ENCODE assay signal across 16 mouse cellular contexts in the genomic region with DNA sequence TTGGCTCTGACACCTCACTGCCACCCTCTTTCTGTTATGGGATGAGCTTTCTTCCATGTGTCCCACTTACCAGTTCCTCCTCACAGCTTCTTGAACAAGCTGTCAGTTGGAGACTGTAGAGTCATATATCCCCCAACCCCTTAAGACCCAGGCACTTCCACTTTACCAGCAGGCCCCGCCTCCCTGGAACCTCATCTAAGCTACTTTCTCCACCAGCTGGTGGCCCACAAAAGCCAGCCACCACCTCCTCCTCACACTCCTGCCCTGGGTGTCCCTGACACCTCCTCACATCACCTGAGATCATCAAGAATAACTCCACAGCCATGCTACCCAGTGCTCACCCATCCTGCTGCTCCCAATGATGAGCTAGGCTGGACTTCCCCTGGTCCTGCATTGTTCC.
"Had no signal": no experiment of that assay in that cellular context is flagged by ENCODE, and none has a peak within 500 bp of the region (broad histone marks: within the 10 kb centered on the region; RNA-seq: fewer than 3 reads in every experiment).

No protein-coding gene starts in this region.

- H3K4me1 ChIP-seq: midbrain, embryonic 13.5 days; midbrain, embryonic 15.5 days had no signal

- ATAC-seq: liver, embryonic 12.5 days; lung, postnatal 0 days; midbrain, embryonic 13.5 days; midbrain, embryonic 15.5 days had no signal

- H3K4me2 ChIP-seq: liver, embryonic 12.5 days; lung, embryonic 15.5 days; midbrain, embryonic 11.5 days; midbrain, embryonic 13.5 days; midbrain, embryonic 15.5 days; neural tube, embryonic 12.5 days; stomach, embryonic 15.5 days had no signal

- H3K9me3 ChIP-seq: liver, embryonic 12.5 days; lung, embryonic 15.5 days; midbrain, embryonic 13.5 days; midbrain, embryonic 15.5 days; neural tube, embryonic 12.5 days; stomach, embryonic 15.5 days had no signal

- H3K4me3 ChIP-seq: liver, embryonic 12.5 days; lung, embryonic 15.5 days; megakaryocyte, embryonic 14.5 days; midbrain, embryonic 13.5 days; midbrain, embryonic 15.5 days; neural tube, embryonic 12.5 days; stomach, embryonic 15.5 days had no signal

- H3K27me3 ChIP-seq: liver, embryonic 12.5 days; lung, embryonic 15.5 days; midbrain, embryonic 13.5 days; midbrain, embryonic 15.5 days; neural tube, embryonic 12.5 days; stomach, embryonic 15.5 days had no signal

- H3K36me3 ChIP-seq: liver, embryonic 12.5 days; lung, embryonic 15.5 days; midbrain, embryonic 13.5 days; midbrain, embryonic 15.5 days; neural tube, embryonic 12.5 days; stomach, embryonic 15.5 days had no signal

- H3K9ac ChIP-seq: liver, embryonic 12.5 days; liver, embryonic 14.5 days; lung, embryonic 15.5 days; midbrain, embryonic 13.5 days; midbrain, embryonic 15.5 days; neural tube, embryonic 12.5 days; stomach, embryonic 15.5 days had no signal

- H3K27ac ChIP-seq: liver, embryonic 12.5 days; liver, embryonic 14.5 days; lung, embryonic 15.5 days; macrophage; midbrain, embryonic 13.5 days; midbrain, embryonic 15.5 days; neural tube, embryonic 12.5 days; stomach, embryonic 15.5 days; stomach, postnatal 0 days had no signal

- DNase-seq: lung, adult 2 months; lung, postnatal 14 days; lung, postnatal 36 days; right cerebral cortex, postnatal 14 days had no signal
